Mouse (Mus musculus) liver, adult 2 months (tissue): Measurements from ENCODE around the gene Cyp27b1.
A peak's percentile ranks its signal among the peaks of the same experiment; 100 is the strongest.

Source experiments
- CTCF ChIP-seq: fragments of 200-500 bp; IDR thresholded peaks from 2 replicates; pipeline ENCODE4 v1.5.1; 2011; ENCODE audit warnings: low read depth, low read length, control low read depth
- POLR2A ChIP-seq: fragments of 200-500 bp; IDR thresholded peaks from 2 replicates; pipeline ENCODE4 v1.6.1; 2011; ENCODE audit warnings: low read length, control low read depth; ENCODE audit not compliant: insufficient read depth; ENCODE audit errors: extremely low read depth

DNA sequence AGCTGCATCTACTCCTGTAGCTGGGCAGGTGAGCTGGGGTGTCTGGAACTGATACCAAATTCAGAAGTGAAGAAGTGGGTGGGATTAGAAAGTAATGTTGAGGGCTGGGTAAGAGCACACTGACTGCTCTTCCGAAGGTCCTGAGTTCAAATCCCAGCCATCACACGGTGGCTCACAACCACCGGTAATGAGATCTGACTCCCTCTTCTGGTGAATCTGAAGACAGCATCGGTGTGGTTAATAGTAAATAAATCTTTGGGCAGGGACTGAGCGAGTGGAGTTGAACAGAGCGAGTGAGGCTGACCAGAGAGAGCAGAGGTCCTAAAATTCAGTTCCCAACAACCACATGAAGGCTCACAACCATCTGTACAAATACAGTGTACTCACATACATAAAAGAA, 37.6 kb downstream of the Cyp27b1 start:
- TF ChIP-seq POLR2A, result no peak
- peak; percentile 7; the same call in 1 of the 2 replicates for TF ChIP-seq CTCF
